Mouse (Mus musculus): ENCODE data around the gene Abi2.

DNA sequence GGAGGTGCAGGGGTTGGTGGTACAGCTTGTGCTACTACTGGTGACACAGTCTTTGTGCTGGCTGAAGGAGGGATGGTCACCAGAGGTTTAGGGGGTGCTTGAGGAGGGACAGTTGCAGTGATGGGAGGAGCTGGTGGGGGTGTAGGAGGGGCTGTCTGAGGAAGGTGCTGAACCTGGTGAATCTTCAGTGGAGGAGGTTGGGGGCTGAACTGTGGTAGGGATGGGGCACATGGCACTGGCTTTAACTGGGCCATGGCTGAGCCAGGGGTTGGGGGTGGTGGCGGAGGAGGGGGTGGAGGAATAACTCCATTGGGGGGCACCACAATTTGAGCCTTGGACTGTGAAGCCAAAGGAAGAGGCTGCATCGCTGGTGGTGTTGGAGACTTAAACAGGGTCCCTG lies 80.2 kb downstream of the Abi2 start:
- TF ChIP-seq GATA1 (IDR thresholded peaks at IDR 0.05; ENCODE audit: borderline replicate concordance, low read length), result no peak
- no peak for TF ChIP-seq FLI1 (IDR thresholded peaks at IDR 0.05; ENCODE audit: low read length)

Data from megakaryocyte, embryonic 14.5 days (primary cell).